Mouse (Mus musculus) heart, postnatal 0 days (tissue): ENCODE measurements around the gene Ngp. TPM values are rescaled to one million over a fixed set of nuclear protein-coding genes. Genes with fewer than 3 reads are reported as not detected.
A peak's percentile ranks its signal among the peaks of the same experiment; 100 is the strongest.
"Not testable (repeated sequence)": the region's sequence is repeated elsewhere in the genome, so short reads cannot be mapped to it uniquely, and the experiment has no call there.

Experiments
- ATAC-seq: fragments of 200-750 bp; cut with Nextera tagmentation; 2 replicates; pipeline ENCODE4 v1.8.0; 2017; ENCODE audit warnings: low read depth, moderate number of reproducible peaks, moderate library complexity; ENCODE audit not compliant: insufficient read depth
- DNase-seq: peaks from one replicate; pipeline ENCODE4 v3.0.0-alpha.2; 2016; ENCODE audit warnings: low spot score
- H3K27ac ChIP-seq: fragments of 300-500 bp; sonication (generic); 2 replicates; pipeline ENCODE4 v1.5.1; 2014; ENCODE audit warnings: low read depth, mild to moderate bottlenecking
- H3K27me3 ChIP-seq: fragments of 300-500 bp; sonication (generic); 2 replicates; pipeline ENCODE4 v1.6.1; 2014; ENCODE audit warnings: low read length, mixed read lengths; ENCODE audit not compliant: control insufficient read depth, insufficient read depth
- H3K36me3 ChIP-seq: fragments of 300-500 bp; sonication (generic); replicated peaks from 2 replicates; pipeline ENCODE4 v1.6.1; 2014; ENCODE audit warnings: low read length, mixed read lengths; ENCODE audit not compliant: control insufficient read depth, insufficient read depth
- H3K4me1 ChIP-seq: fragments of 300-500 bp; sonication (generic); 2 replicates; pipeline ENCODE4 v1.6.1; 2014; ENCODE audit warnings: antibody characterized with exemption; ENCODE audit not compliant: control insufficient read depth, insufficient read depth
- H3K4me2 ChIP-seq: fragments of 300-500 bp; sonication (generic); 2 replicates; pipeline ENCODE4 v1.6.1; 2014; ENCODE audit warnings: low read depth, mild to moderate bottlenecking, low read length, moderate library complexity
- H3K4me3 ChIP-seq: fragments of 300-500 bp; sonication (generic); 2 replicates; pipeline ENCODE4 v1.5.1; 2014; ENCODE audit warnings: low read depth, low read length
- H3K9ac ChIP-seq: fragments of 300-500 bp; sonication (generic); replicated peaks from 2 replicates; pipeline ENCODE4 v1.6.1; 2014; ENCODE audit warnings: low read depth, low read length, mixed read lengths
- H3K9me3 ChIP-seq: fragments of 300-500 bp; sonication (generic); replicated peaks from 2 replicates; pipeline ENCODE4 v1.6.1; 2016; ENCODE audit warnings: low read length; ENCODE audit not compliant: control insufficient read depth
- CTCF ChIP-seq: IDR thresholded peaks from 2 replicates; pipeline ENCODE4 v1.5.1; 2016; ENCODE audit warnings: antibody characterized with exemption, control low read depth, low read depth
- EP300 ChIP-seq: IDR thresholded peaks from 2 replicates; pipeline ENCODE4 v1.6.1; 2016; ENCODE audit warnings: antibody characterized with exemption, low read depth
- WGBS: fragments of 180-500 bp; shearing (Covaris S2); extraction: QIAGEN DNeasy Blood & Tissue Kit; methylation state at CpG from one replicate; pipeline ENCODE4 v1.1.7; 2014; 5-methylcytosine and 5-hydroxymethylcytosine counted together
- polyA plus RNA-seq: library from polyadenylated mRNA; unstranded; fragments of >200 nt; fragmentation: Nextera tagmentation; extraction: Ambion mirVana; gene quantifications from 2 replicates; pipeline ENCODE4 v1.2.1, GENCODE M21; 2015
- total RNA-seq: library from RNA; depleted of rRNA; stranded (reverse); fragments of >200 nt; gene quantifications from 2 replicates; pipeline ENCODE4 v1.2.3, GENCODE M21; 2014; ENCODE audit warnings: low replicate concordance

Ngp gene
- total and polyA plus RNA-seq, 2 experiments from 2014 or later, result 1.8 TPM

- ATAC-seq (peak; percentile 71), DNase-seq (no peak)
- Histone ChIP-seq H3K9ac (no peak overlapping the region), H3K4me3 (no peak overlapping the region), H3K27ac (no peak overlapping the region), H3K4me1 (no peaks in the 10 kb centered on the region), H3K9me3 (no peaks in the 10 kb centered on the region), H3K4me2 (no peak overlapping the region), H3K27me3 (no peaks in the 10 kb centered on the region), H3K36me3 (peaks cover 17% of the 10 kb centered on the region)
- TF ChIP-seq EP300 (no peak), CTCF (no peak)
- 56% methylated on average over 5 of the region's 5 CpGs for WGBS
Observed at GRCm38 (mm10) chr9:110400650-110401049, 18.9 kb upstream of the Ngp start.

GRCm38 (mm10) chr9:110402731-110403130, 16.8 kb upstream of the Ngp start:
- Histone ChIP-seq H3K36me3 (peaks cover 4% of the 10 kb centered on the region), H3K4me1 (peaks cover 6% of the 10 kb centered on the region), H3K27ac (no peak overlapping the region), H3K9me3 (no peaks in the 10 kb centered on the region), H3K4me2 (no peak overlapping the region), H3K27me3 (no peaks in the 10 kb centered on the region), H3K9ac (no peak overlapping the region), H3K4me3 (no peak overlapping the region)
- no peak for DNase-seq
- no peak for TF ChIP-seq EP300
- TF ChIP-seq CTCF, result no peak
- 85% methylated on average over 2 of the region's 2 CpGs for WGBS
- no peak for ATAC-seq

GRCm38 (mm10) chr9:110403240-110403639, 16.3 kb upstream of the Ngp start:
- WGBS, result 83% methylated on average over 4 of the region's 4 CpGs
- H3K4me3 ChIP-seq, H3K27ac ChIP-seq, ATAC-seq, H3K9me3 ChIP-seq, H3K4me1 ChIP-seq, H3K4me2 ChIP-seq, H3K36me3 ChIP-seq, H3K27me3 ChIP-seq, H3K9ac ChIP-seq, DNase-seq: not testable (repeated sequence)

GRCm38 (mm10) chr9:110407311-110408098, 12.0 kb upstream of the Ngp start:
- DNase-seq (peak; percentile 39), ATAC-seq (peak; percentile 34)
- H3K27me3 ChIP-seq, result no peaks in the 10 kb centered on the region
- no peaks in the 10 kb centered on the region for H3K36me3 ChIP-seq
- H3K4me3 ChIP-seq, result peak overlapping the region; percentile 87
- TF ChIP-seq EP300 (no peak), CTCF (no peak)
- WGBS, result 2% methylated on average over 41 of the region's 41 CpGs
- peak overlapping the region; percentile 79 for H3K4me2 ChIP-seq
- peaks cover 11% of the 10 kb centered on the region for H3K4me1 ChIP-seq
- peak overlapping the region; percentile 77 for H3K9ac ChIP-seq
- peak overlapping the region; percentile 87 for H3K27ac ChIP-seq
- no peaks in the 10 kb centered on the region for H3K9me3 ChIP-seq

- ATAC-seq, result peak; percentile 94
- TF ChIP-seq CTCF (no peak), EP300 (peak; percentile 83)
- H3K4me1 ChIP-seq, result peaks cover 11% of the 10 kb centered on the region
- H3K9ac ChIP-seq, result peak within 1 kb of the TSS; percentile 77
- no peaks in the 10 kb centered on the region for H3K36me3 ChIP-seq
- no peaks in the 10 kb centered on the region for H3K27me3 ChIP-seq
- WGBS, result 1% methylated on average over 39 of the region's 39 CpGs
- no peaks in the 10 kb centered on the region for H3K9me3 ChIP-seq
- H3K27ac ChIP-seq, result peak within 1 kb of the TSS; percentile 87
- peak within 1 kb of the TSS; percentile 79 for H3K4me2 ChIP-seq
- peak within 1 kb of the TSS; percentile 87 for H3K4me3 ChIP-seq
- peak; percentile 95 for DNase-seq
Observed at GRCm38 (mm10) chr9:110408099-110408773, 11.3 kb upstream of the Ngp start, which contains the start of gene Ptpn23. Ptpn23 (minus strand) TSS chr9:110408213.
